Mouse (Mus musculus) heart, postnatal 10 days (tissue): Measurements from ENCODE around the gene Sema3a. TPM values are rescaled to one million over a fixed set of nuclear protein-coding genes. Genes with fewer than 3 reads are reported as not detected.

ENCODE experiments used
- DNase-seq, 2 experiments: peaks; one replicate each; pipeline ENCODE4 v3.0.0; 2021
- intact Hi-C: fragments of 180-260 bp; cut with DNase I; formaldehyde crosslinking; loops from one replicate; pipeline ENCODE4 v1.15.1; 2025
- total RNA-seq, 2 experiments: library from RNA; stranded (reverse); gene quantifications; 2 replicates each; pipeline ENCODE4 v1.2.3; 2021

Sema3a gene
- total RNA-seq: 1 to 10 TPM; 2.8 to 3.6 TPM

DNA sequence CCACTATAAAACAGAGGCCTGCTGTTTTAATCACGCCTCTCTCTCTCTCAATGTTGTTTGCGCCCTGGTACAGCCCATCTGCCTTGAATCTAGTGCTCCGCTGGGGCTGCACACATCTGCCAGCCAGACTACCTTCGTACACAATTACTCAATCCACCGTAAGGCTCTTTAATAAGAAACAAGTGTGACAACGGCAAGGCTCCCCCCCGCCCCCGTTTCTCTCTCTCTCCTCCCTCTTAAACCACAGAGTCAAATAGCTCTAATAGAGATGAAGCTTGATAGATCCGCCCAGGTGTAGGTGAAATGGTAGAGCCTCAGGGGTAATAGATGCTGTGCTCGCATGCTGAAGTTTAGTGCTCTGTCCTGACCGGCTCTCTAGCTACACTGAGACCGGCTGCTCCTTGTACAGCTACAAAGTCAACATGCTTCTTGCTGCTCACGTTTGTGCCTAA is at the start of gene Sema3a:
Gene Sema3a, plus strand, starts transcription at position 174 of the 452 bp plus-strand sequence.
- DNase-seq: no peak

DNA sequence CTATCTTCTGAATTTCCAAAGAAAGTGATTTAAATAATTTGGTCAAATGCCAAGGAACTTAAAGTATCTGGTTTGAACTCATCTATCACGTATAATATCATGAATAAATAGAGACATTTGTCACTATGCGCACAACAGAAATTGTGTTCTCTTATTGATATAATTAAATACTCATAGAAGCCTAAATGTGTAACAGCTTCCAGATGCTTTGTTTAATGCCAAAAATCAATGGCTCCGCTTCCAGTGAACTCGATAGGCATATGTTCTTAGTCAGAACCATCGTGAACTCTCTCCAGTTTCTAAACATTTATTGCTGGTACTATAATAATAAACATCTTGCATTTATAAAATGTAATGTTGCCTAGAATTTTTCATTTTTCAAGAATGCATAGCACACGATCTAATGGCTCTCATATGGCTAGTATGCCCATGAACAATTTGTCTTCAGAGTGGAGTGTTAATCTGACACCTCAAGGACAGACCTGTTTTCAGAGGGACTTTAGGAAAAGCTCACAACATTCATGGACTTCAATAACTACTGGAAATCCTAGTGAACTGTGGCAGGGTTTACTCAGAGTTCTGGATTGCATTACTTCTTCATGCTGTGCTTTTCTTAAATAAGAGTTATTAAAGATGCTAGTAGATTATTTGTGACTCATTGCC is 40.3 kb upstream of the Sema3a start:
- intact Hi-C loops: no loop called here
- DNase-seq: no peak

More for the DNA sequence above, at the start of gene Sema3a:
- intact Hi-C loops: loop anchor here (5.0 kb wide), 1 partner anchor 563 kb away; no protein-coding TSS in a partner anchor

- DNase-seq: no peak
- intact Hi-C loops: no loop called here
Measured at GRCm38 (mm10) chr5:13090431-13090830, 34.8 kb upstream of the Sema3a start.

DNA sequence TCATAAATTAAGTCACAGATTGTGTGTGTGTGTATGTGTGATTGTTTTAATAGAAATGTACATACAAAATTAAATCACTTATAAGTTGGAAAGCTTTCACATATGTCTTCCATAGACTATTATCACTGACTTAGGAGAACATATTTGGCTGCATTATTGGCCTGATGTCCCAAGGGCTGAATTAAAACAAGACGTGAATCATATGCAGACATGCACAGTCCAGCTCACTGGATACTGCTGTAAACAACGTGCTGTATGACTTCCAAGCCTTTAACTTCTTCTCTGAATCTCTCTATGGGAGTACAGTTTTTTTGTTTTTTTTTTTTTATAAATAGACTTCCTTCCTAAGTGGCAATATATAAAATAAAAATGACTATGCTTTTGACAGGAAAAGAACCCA is 15.7 kb upstream of the Sema3a start:
- DNase-seq: no peak
- intact Hi-C loops: no loop called here

- DNase-seq: no peak
- intact Hi-C loops: no loop called here
Measured at GRCm38 (mm10) chr5:13117236-13117635, 8.0 kb upstream of the Sema3a start.

DNA sequence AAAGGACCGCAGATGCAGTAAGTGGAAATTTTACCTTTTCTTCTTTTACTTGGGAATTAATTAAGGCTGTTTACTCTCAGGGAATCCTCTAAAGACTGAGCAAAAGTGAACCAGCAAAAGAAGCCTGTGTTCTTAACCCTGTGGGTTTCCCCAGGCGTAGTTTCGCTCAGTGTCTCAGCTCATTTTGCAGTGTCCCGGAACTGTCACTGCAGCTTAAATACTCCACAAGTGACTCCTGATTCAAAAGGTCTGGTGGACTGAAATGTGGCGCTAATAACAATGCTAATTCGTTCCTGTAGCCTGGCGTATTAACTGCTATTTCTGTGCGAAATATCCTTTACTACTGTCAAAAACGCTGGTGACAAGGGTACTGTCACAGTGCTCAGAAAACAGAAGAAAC is 543 bp downstream of the Sema3a start:
- intact Hi-C loops: loop anchor here (5.0 kb wide), 1 partner anchor 563 kb away; no protein-coding TSS in a partner anchor
- DNase-seq: no peak

DNA sequence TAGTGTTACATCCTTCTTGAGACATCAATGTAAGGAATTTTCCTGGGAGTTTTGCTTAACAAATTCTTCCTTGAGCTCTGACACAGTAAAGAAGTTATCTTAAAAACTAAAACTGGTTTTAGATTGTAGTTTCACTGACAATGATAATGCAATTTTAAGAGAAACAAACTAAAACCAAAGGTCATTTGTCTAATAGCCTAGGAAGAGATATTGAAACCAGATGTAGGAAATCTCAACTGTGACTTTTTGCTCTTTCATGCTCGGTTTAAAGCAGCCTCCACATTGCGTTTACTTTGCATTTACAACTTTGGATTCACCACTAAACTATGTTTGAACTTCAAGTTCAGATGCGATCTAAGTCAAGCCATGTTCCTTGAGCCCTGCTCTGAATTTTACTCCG is 982 bp downstream of the Sema3a start:
- DNase-seq: no peak
- intact Hi-C loops: loop anchor here (5.0 kb wide), 1 partner anchor 564 kb away; no protein-coding TSS in a partner anchor

DNA sequence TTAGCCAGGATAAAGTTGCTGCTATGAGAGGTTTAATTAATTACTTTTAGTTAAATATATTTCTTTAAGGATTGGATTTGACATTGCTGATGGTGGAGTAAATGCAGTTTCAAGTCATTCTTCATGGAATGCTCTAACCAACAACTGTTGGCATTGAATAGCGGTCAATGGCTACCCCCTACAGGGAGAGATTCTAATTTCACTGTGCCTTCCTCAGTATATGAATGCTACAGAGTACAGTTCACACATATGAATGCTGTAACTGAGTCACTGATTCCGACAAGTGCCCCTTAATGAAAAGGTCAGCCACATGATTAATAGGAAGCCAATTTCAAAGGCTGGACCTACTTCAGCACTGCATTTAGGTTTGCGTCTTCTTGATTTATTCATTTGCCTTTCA is 1.9 kb downstream of the Sema3a start:
- intact Hi-C loops: loop anchor here (5.0 kb wide), 1 partner anchor 565 kb away; no protein-coding TSS in a partner anchor
- no peak for DNase-seq

DNA sequence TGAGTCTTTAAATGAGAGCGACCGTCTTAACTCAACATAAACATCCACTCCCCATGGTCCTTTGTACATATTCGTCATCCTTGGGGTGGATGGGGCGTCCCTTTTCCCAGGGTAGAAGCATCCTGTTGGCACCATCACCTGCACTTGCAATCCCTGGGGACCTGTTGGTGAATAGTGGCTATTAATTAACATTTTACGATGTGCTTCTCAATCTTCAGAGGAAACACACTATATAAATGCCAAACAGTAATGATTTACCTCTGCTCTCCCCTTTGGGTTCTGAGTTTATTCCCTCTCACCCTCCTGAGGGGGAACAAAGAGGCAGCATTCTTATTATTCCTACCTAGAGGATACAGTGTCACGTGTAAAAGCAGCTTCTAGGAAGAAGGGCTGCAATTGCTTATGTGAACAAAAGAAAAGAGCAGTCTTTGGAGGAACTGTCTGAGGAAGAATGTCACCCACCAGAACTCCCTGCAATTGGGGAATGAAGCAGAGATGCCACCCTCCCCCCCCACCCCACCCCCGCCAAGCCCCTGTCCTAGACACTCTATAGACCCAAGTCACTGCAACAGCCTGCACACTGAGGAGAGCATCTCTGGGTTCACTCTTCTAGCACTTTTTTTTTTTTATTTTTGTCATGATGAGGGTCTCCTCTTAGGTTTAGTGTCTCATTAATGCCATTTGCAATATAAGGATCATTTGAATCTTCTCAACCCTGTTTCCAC is 19.7 kb downstream of the Sema3a start:
- intact Hi-C loops: no loop called here
- DNase-seq: no peak

GRCm38 (mm10) chr5:13149909-13150308 is 24.7 kb downstream of the Sema3a start:
- intact Hi-C loops: no loop called here
- no peak for DNase-seq

DNA sequence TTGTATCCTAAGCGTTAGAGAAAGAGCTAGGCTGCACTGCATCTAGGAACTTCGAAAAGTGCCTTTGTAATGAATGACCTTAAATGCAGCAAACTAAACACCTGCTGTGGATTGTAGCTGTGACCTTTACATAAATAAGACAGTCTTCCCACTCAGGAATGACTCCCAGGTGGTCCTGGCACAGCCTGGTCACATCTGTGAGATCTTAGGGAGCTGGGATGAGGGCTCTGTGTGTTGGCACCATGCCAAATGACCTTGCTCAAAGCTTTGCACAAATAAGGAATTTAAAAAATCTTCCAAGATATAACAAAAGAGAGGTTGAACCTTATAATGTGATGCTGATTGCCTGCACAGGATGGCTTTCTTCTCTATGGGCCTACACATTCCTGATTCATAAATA is 25.8 kb downstream of the Sema3a start:
- no peak for DNase-seq
- intact Hi-C loops: no loop called here

DNA sequence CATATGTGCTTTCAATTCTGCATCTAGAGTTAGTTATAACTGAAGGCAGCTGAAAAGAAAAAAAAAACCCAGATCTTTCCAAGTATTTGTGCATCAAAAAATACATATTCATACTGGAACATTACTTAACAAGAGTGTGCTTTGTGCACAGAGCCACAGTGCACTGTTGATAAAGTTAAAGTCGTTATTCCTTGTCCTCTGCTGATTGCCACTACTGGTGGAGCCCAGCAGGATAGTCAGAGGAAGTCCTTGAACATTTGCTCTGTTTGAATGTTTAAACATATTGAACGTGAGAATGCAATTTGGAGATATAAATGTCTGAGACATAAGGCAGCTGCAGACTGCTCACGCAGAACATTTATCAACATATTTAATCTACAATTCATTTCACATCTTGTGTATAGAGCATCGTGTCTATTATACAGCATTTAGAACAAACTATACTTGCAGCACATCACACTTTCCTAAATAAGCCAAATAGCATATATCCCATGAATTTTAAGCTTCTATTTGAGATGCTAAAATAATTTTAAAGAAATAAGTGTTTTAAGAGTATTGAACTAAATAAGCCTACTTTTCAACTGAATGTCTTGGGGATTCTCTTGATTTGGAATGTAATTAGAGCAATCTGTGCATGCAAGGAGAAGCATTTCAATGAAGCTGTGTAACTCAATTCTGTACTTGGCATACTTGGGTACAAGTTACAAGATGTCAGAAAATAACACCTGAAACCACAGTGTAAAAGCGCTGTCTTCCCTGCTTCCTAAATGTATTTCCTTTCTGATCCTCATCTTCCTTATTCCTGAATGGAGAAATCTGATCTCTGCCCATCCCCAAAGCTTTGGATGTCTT is 32.8 kb downstream of the Sema3a start:
- no peak for DNase-seq
- intact Hi-C loops: no loop called here

GRCm38 (mm10) chr5:13182186-13182585 is 57.0 kb downstream of the Sema3a start:
- no peak for DNase-seq
- intact Hi-C loops: no loop called here

DNA sequence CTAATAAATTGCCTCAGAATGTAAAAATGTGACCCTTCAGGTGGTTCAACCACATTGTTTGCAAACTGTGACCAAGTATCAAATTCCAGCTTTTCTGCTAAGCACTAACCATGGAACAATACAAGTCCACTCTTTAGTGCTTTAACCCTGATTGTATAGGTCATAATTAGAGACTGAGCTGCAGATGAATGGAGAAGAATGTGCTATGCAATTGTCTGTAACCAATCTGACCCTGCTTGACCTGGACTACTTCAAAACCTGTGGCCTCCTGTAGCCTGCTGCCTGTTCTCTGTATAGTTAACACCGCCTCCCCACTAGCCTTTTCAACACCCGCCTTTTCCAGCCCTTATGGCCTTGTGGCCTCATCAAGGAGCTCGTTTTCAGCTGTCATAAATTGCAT is 72.7 kb downstream of the Sema3a start:
- intact Hi-C loops: no loop called here
- no peak for DNase-seq

DNA sequence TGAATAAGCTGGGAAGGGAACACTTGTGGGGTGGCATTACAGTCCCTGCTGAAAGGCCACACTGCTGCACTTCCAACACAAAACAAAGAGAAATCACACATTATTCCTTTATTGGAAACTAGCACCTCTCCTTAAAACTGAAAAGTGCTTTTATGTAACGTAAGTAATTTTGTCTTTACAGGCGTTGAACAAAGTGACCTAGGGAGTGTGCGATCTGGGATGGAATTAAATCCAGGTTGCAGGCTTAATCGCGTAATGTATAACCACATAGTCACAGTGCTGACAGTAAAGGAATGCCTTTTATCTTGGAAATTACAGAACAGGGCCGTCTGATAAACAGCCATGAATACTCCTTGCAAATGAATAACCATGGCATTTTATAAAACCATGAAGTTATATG is 74.5 kb downstream of the Sema3a start:
- intact Hi-C loops: no loop called here
- no peak for DNase-seq

GRCm38 (mm10) chr5:13255353-13255752 is 130.1 kb downstream of the Sema3a start:
- intact Hi-C loops: no loop called here
- no peak for DNase-seq

DNA sequence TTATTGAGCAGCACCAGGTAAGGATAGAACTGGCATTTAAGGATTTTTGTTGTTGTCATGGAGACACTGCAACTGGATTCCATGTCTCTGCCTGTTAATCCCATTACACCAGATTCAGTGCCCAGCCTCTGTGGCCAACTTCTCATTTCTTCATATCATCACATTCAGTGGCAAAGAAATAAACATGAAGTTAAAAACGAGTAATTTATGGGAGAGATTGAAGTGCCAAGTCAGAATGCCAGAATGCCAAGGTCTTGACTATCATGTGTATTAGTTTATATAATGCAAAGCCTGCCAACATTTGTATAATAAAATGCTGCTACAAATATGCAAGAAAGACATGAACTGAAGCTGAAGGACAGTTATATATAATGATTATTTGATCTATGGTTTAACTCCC is 131.1 kb downstream of the Sema3a start:
- intact Hi-C loops: no loop called here
- no peak for DNase-seq

- DNase-seq: no peak
- intact Hi-C loops: no loop called here
Measured at GRCm38 (mm10) chr5:13263087-13263486, 137.9 kb downstream of the Sema3a start.

- no peak for DNase-seq
- intact Hi-C loops: no loop called here
Measured at GRCm38 (mm10) chr5:13263539-13263938, 138.3 kb downstream of the Sema3a start.

- intact Hi-C loops: no loop called here
- no peak for DNase-seq
Measured at GRCm38 (mm10) chr5:13312667-13313066, 187.5 kb downstream of the Sema3a start.

- no peak for DNase-seq
- intact Hi-C loops: no loop called here
Measured at GRCm38 (mm10) chr5:13313977-13314376, 188.8 kb downstream of the Sema3a start.
